Mouse (Mus musculus) MEL (cell line): ENCODE measurements around the gene Tcap.

Source experiments
- CHD2 ChIP-seq: IDR thresholded peaks from 2 replicates; pipeline ENCODE4 v1.6.1; 2011; ENCODE audit warnings: low read length, improper control_type of control experiment
- CTCF ChIP-seq, 3 experiments: IDR thresholded peaks in 2 of 3; conservative IDR thresholded peaks in 1 of 3; 2 replicates each; pipeline ENCODE4 v1.5.1; 2011 to 2012; ENCODE audit warnings: low read length in 3 of 3, low read depth in 2 of 3, mild to moderate bottlenecking in 2 of 3, improper control_type of control experiment in 1 of 3, inconsistent platforms in 1 of 3, mixed read lengths in 1 of 3, moderate library complexity in 1 of 3; ENCODE audit not compliant: control insufficient read depth in 1 of 3, insufficient read depth in 1 of 3, poor library complexity in 1 of 3, severe bottlenecking in 1 of 3
- EP300 ChIP-seq, 2 experiments: IDR thresholded peaks; 2 replicates each; pipeline ENCODE4 v1.6.1; 2011; ENCODE audit warnings: improper control_type of control experiment in 2 of 2, low read length in 2 of 2, low read depth in 1 of 2, mild to moderate bottlenecking in 1 of 2
- KAT2A ChIP-seq: conservative IDR thresholded peaks from 2 replicates; pipeline ENCODE4 v1.6.1; 2012; ENCODE audit warnings: low read depth, low read length, improper control_type of control experiment, inconsistent platforms
- MEF2A ChIP-seq: IDR thresholded peaks from 2 replicates; pipeline ENCODE4 v1.6.1; 2014; ENCODE audit warnings: low read depth, mild to moderate bottlenecking, inconsistent platforms, low read length, improper control_type of control experiment; ENCODE audit not compliant: poor library complexity, insufficient replicate concordance, severe bottlenecking; ENCODE audit errors: extremely low read depth
- POLR2A ChIP-seq, 2 experiments: IDR thresholded peaks; 2 replicates each; pipeline ENCODE4 v1.6.1; 2011 to 2012; ENCODE audit warnings: low read length in 2 of 2, mild to moderate bottlenecking in 2 of 2, control low read depth in 1 of 2, improper control_type of control experiment in 1 of 2, low read depth in 1 of 2, moderate library complexity in 1 of 2; ENCODE audit not compliant: control insufficient read depth in 1 of 2, insufficient read depth in 1 of 2, poor library complexity in 1 of 2
- POLR2AphosphoS5 ChIP-seq: IDR thresholded peaks from 2 replicates; pipeline ENCODE4 v1.6.1; 2012; ENCODE audit warnings: low read depth, borderline replicate concordance, mild to moderate bottlenecking, inconsistent platforms, low read length, moderate library complexity, mixed read lengths
- SIN3A ChIP-seq: IDR thresholded peaks from 2 replicates; pipeline ENCODE4 v1.6.1; 2012; ENCODE audit warnings: low read length, improper control_type of control experiment, inconsistent platforms
- ZNF384 ChIP-seq: IDR thresholded peaks from 2 replicates; pipeline ENCODE4 v1.6.1; 2012; ENCODE audit warnings: low read depth, mild to moderate bottlenecking, inconsistent platforms, low read length, improper control_type of control experiment

DNA sequence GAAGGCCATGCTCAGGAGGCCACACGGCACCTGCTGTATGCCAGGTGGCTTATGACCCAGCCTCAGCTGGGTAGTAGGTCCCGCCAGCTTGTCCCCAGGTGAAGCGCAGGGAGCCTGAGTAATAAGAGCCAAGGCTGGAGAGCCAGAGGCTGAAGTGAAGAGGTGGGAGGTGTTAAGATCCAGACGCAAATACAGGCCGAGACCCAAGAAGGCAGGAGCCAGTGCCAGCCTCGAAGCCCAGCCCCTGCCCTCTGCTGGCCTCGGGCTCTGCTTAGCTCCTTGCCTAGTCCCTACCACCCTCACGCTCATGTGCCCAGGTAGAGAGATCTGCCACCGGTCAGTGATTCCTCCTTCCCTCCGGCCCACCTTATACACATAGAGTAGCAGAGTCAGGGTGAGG is 4.7 kb downstream of the Tcap start:
- TF ChIP-seq CTCF (IDR thresholded peaks at IDR 0.05 in 2 of 3, conservative IDR thresholded peaks at IDR 0.05 in 1 of 3; ENCODE audit: control insufficient read depth in 1 of 3, insufficient read depth in 1 of 3, low read depth in 2 of 3, low read length in 3 of 3, poor library complexity in 1 of 3, severe bottlenecking in 1 of 3) (no peak), SIN3A (no peak), POLR2A (IDR thresholded peaks at IDR 0.05; ENCODE audit: control insufficient read depth in 1 of 2, insufficient read depth in 1 of 2, low read depth in 1 of 2, low read length in 2 of 2, poor library complexity in 1 of 2) (no peak), EP300 (IDR thresholded peaks at IDR 0.05; ENCODE audit: low read depth in 1 of 2, low read length in 2 of 2) (no peak), POLR2AphosphoS5 (no peak), KAT2A (no peak), CHD2 (no peak), MEF2A (no peak), ZNF384 (no peak)
